Mouse (Mus musculus) mature B cell (primary cell): ENCODE measurements around the gene Stx2.

ENCODE experiments used
- in situ Hi-C: fragments of 300-500 bp; cut with MboI; formaldehyde crosslinking; loops from 2 replicates; pipeline ENCODE4 v1.14.3; 2019

Gene Stx2

GRCm38 (mm10) chr5:129008412-129008826 is at the start of gene Stx2:
TSS of gene Stx2 (minus strand) at chr5:129008574.
- in situ Hi-C loops: no loop called here

- in situ Hi-C loops: loop anchor here (25.0 kb wide), 1 partner anchor 433 kb away; no protein-coding TSS in a partner anchor
These were observed 46.4 kb upstream of the Stx2 start for GRCm38 (mm10) chr5:129054675-129055284.

- in situ Hi-C loops: loop anchor here (25.0 kb wide), 1 partner anchor 435 kb away; no protein-coding TSS in a partner anchor
These were observed 44.4 kb upstream of the Stx2 start for GRCm38 (mm10) chr5:129052636-129053355.

- in situ Hi-C loops: loop anchor here (25.0 kb wide), 1 partner anchor 435 kb away; no protein-coding TSS in a partner anchor
These were observed 43.5 kb upstream of the Stx2 start for GRCm38 (mm10) chr5:129051910-129052309.

GRCm38 (mm10) chr5:129049372-129049771 is 41.0 kb upstream of the Stx2 start:
- in situ Hi-C loops: no loop called here

GRCm38 (mm10) chr5:129045641-129046580 is 37.5 kb upstream of the Stx2 start:
- in situ Hi-C loops: no loop called here

GRCm38 (mm10) chr5:129037739-129038138 is 29.4 kb upstream of the Stx2 start:
- in situ Hi-C loops: no loop called here

GRCm38 (mm10) chr5:129036678-129037077 is 28.3 kb upstream of the Stx2 start:
- in situ Hi-C loops: no loop called here

- in situ Hi-C loops: no loop called here
These were observed 20.9 kb upstream of the Stx2 start for GRCm38 (mm10) chr5:129029131-129029723.

GRCm38 (mm10) chr5:129026637-129027036 is 18.3 kb upstream of the Stx2 start:
- in situ Hi-C loops: no loop called here

GRCm38 (mm10) chr5:129026171-129026570 is 17.8 kb upstream of the Stx2 start:
- in situ Hi-C loops: no loop called here

- in situ Hi-C loops: no loop called here
These were observed 17.4 kb upstream of the Stx2 start for GRCm38 (mm10) chr5:129025725-129026124.

GRCm38 (mm10) chr5:129025048-129025447 is 16.7 kb upstream of the Stx2 start:
- in situ Hi-C loops: no loop called here

GRCm38 (mm10) chr5:129020731-129021130 is 12.4 kb upstream of the Stx2 start:
- in situ Hi-C loops: no loop called here

- in situ Hi-C loops: no loop called here
These were observed 11.9 kb upstream of the Stx2 start for GRCm38 (mm10) chr5:129020300-129020668.

GRCm38 (mm10) chr5:129019497-129020299 is 11.3 kb upstream of the Stx2 start, which contains the start of gene Ran:
TSS of gene Ran (plus strand) at chr5:129020069.
- in situ Hi-C loops: no loop called here

- in situ Hi-C loops: no loop called here
These were observed 10.6 kb upstream of the Stx2 start for GRCm38 (mm10) chr5:129018782-129019489.

- in situ Hi-C loops: no loop called here
These were observed 8.0 kb upstream of the Stx2 start for GRCm38 (mm10) chr5:129016370-129016769.

- in situ Hi-C loops: no loop called here
These were observed 7.2 kb upstream of the Stx2 start for GRCm38 (mm10) chr5:129015540-129015939.

- in situ Hi-C loops: no loop called here
These were observed 6.6 kb upstream of the Stx2 start for GRCm38 (mm10) chr5:129015020-129015419.
